Mouse (Mus musculus): ENCODE data around the gene Srf.
"Not testable (repeated sequence)": the region's sequence is repeated elsewhere in the genome, so short reads cannot be mapped to it uniquely, and the experiment has no call there.

The Srf gene

GRCm38 (mm10) chr17:46557321-46557720 is 1.3 kb upstream of the Srf start:
- DNase-seq (ENCODE audit: extremely low read depth, insufficient read length, low spot score): not testable (repeated sequence)

GRCm38 (mm10) chr17:46556584-46556945 is 590 bp upstream of the Srf start:
- no peak for DNase-seq (ENCODE audit: extremely low read depth, insufficient read length, low spot score)

- DNase-seq (ENCODE audit: extremely low read depth, insufficient read length, low spot score): peak; percentile 64
Observed at GRCm38 (mm10) chr17:46554977-46555672, 850 bp downstream of the Srf start.

GRCm38 (mm10) chr17:46554646-46554976 is 1.4 kb downstream of the Srf start:
- no peak for DNase-seq (ENCODE audit: extremely low read depth, insufficient read length, low spot score)

- DNase-seq (ENCODE audit: extremely low read depth, insufficient read length, low spot score): no peak
Observed at GRCm38 (mm10) chr17:46553926-46554325, 2.0 kb downstream of the Srf start.

- no peak for DNase-seq (ENCODE audit: extremely low read depth, insufficient read length, low spot score)
Observed at GRCm38 (mm10) chr17:46553469-46553868, 2.5 kb downstream of the Srf start.

- peak; percentile 93 for DNase-seq (ENCODE audit: extremely low read depth, insufficient read length, low spot score)
Observed at GRCm38 (mm10) chr17:46552841-46553423, 3.0 kb downstream of the Srf start.

- DNase-seq (ENCODE audit: extremely low read depth, insufficient read length, low spot score): no peak
Observed at GRCm38 (mm10) chr17:46552151-46552550, 3.8 kb downstream of the Srf start.

GRCm38 (mm10) chr17:46551369-46551768 is 4.6 kb downstream of the Srf start:
- no peak for DNase-seq (ENCODE audit: extremely low read depth, insufficient read length, low spot score)

GRCm38 (mm10) chr17:46550904-46551303 is 5.1 kb downstream of the Srf start:
- DNase-seq (ENCODE audit: extremely low read depth, insufficient read length, low spot score): no peak

- no peak for DNase-seq (ENCODE audit: extremely low read depth, insufficient read length, low spot score)
Observed at GRCm38 (mm10) chr17:46549642-46550041, 6.3 kb downstream of the Srf start.

- peak; percentile 45 for DNase-seq (ENCODE audit: extremely low read depth, insufficient read length, low spot score)
Observed at GRCm38 (mm10) chr17:46549193-46549592, 6.8 kb downstream of the Srf start.

GRCm38 (mm10) chr17:46548741-46549140 is 7.2 kb downstream of the Srf start:
- no peak for DNase-seq (ENCODE audit: extremely low read depth, insufficient read length, low spot score)

GRCm38 (mm10) chr17:46547923-46548322 is 8.1 kb downstream of the Srf start:
- DNase-seq (ENCODE audit: extremely low read depth, insufficient read length, low spot score): no peak

GRCm38 (mm10) chr17:46546995-46547394 is 9.0 kb downstream of the Srf start:
- DNase-seq (ENCODE audit: extremely low read depth, insufficient read length, low spot score): no peak

GRCm38 (mm10) chr17:46546591-46546990 is 9.4 kb downstream of the Srf start:
- DNase-seq (ENCODE audit: extremely low read depth, insufficient read length, low spot score): no peak

GRCm38 (mm10) chr17:46545813-46546564 is 10.0 kb downstream of the Srf start, which contains the start of gene Cul9:
Gene Cul9 (minus strand): TSS chr17:46546388.
- DNase-seq (ENCODE audit: extremely low read depth, insufficient read length, low spot score): no peak

- no peak for DNase-seq (ENCODE audit: extremely low read depth, insufficient read length, low spot score)
Observed at GRCm38 (mm10) chr17:46543661-46544060, 12.3 kb downstream of the Srf start.

GRCm38 (mm10) chr17:46525579-46526307 is 30.2 kb downstream of the Srf start:
- DNase-seq (ENCODE audit: extremely low read depth, insufficient read length, low spot score): peak; percentile 61

GRCm38 (mm10) chr17:46525065-46525464 is 30.9 kb downstream of the Srf start:
- no peak for DNase-seq (ENCODE audit: extremely low read depth, insufficient read length, low spot score)

GRCm38 (mm10) chr17:46521963-46522668 is 33.9 kb downstream of the Srf start:
- no peak for DNase-seq (ENCODE audit: extremely low read depth, insufficient read length, low spot score)
